Mouse (Mus musculus) left cerebral cortex, postnatal 25 days (tissue): ENCODE results near the gene Ppia. TPM values are rescaled to one million over a fixed set of nuclear protein-coding genes. Genes with fewer than 3 reads are reported as not detected.
"Not testable (repeated sequence)": the region's sequence is repeated elsewhere in the genome, so short reads cannot be mapped to it uniquely, and the experiment has no call there.

ENCODE experiments used
- DNase-seq, 2 experiments: peaks; one replicate each; pipeline ENCODE4 v3.0.0; 2022; ENCODE audit warnings: low spot score in 2 of 2, mixed read lengths in 1 of 2
- intact Hi-C: fragments of 180-260 bp; cut with DNase I; formaldehyde crosslinking; loops from one replicate; pipeline ENCODE4 v1.15.1; 2025
- total RNA-seq, 2 experiments: library from RNA; stranded (reverse); gene quantifications; 2 replicates each; pipeline ENCODE4 v1.2.3; 2021

Ppia gene
- total RNA-seq, result 1,000 to 10,000 TPM; 1,922 to 2,079 TPM

DNA sequence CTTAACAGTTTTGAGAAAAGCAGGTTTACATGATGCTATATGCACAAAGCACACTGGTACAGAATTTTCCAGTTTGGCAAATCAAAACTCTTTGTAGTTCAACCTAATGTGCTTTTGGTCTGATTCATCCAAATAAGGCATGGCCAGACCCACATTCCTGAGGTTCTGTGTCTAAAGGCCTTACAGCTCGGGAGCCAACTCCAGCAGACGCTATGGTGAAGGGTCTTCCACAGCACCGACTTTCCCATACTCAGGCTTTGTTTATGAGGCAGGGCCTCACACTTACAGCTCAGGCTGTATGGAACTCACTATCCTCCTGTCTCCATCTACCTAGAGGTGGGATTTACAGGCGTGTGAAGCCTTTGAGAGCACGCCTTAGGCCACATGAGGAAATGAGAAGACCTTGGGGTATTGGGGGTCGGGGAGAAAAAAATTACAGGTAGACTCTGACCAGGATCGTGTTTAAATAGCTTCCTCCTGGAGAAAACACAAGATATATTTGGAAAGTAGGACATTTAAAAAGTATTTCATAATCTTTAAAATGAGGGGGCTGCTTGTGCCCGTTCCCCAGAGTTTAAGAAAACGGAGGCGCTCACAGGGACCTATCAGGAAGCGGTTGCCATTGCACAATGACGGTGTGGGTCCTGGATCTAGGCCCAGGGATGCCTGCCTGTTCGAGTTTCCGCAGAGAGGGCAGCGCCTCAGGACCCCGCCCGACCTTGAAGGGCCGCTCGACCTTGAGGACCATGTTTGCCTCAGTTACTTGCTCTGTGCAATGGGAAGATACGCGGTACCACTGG lies at the start of gene Ppia:
Ppia (plus strand) TSS at position 693 of the 800 bp plus-strand sequence.
- DNase-seq, result peak in 1 of 2 experiments; percentile 30
- intact Hi-C loops, result loop anchor here (1.0 kb wide), 1 partner anchor 60 kb away; the partner anchor contains the start of gene Purb

DNA sequence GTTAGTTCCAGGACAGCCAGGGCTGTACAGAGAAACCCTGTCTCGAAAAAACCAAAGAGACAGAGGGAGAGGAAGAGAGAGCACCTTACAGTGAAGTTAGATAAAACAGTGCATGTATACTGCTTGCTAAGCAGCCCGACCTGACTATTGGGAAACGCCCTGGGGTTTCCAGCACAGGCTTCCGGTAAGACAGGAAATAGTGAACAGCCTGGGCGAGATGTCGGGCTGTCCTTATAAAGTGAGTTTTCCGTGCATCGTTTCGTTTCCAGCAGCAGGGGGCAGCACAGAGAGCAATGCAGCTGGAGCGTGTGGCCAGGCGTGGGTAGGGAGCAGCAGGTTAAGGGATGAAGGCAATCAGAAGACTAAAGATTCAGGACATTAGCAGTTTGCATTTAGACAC lies 49.4 kb upstream of the Ppia start:
- intact Hi-C loops, result loop anchor here (2.0 kb wide), 1 partner anchor 45 kb away; no protein-coding TSS in a partner anchor
- peak; percentile 54 to 69 for DNase-seq

DNA sequence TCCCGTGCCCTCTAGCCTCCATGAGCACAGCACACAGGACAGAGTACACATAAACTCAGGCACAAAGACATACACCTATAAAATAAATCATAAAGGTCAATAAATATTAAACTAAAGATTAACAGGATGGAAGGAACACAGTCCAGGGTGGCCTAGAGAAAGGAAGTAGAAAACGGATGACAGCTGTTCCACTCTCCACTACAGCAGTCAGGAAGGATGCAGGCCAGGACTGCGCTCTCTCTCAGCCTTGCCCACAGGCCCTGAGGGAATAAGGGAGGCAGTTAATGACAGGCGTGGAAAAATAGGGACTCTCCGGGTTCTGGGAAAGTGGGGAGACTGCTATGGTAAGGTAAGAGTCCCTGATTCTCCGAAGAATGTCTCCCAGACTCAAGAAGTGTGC lies 48.8 kb upstream of the Ppia start:
- intact Hi-C loops, result loop anchor here (2.0 kb wide), 1 partner anchor 44 kb away; no protein-coding TSS in a partner anchor
- DNase-seq, result no peak

DNA sequence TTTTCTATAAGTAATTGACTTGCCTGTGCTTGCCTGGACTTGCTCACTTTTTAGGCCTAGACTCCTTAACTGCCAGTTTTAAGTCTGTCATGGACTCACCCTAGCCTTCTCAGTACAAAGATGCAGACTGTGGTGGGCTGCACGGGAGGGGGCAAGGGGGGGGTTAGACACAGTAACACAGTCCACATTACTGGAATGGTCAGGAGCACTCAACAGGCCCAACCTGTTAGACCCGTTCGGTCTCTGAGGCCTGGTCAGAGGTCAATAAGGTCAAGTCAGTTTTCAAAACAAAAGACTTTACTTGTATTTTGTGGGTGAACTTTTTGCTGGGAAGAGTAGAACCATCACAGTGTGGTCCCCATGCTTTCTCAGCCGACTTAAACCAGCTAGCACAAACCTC lies 48.1 kb upstream of the Ppia start:
- no peak for DNase-seq
- intact Hi-C loops, result loop anchor here (2.0 kb wide), 1 partner anchor 44 kb away; no protein-coding TSS in a partner anchor

DNA sequence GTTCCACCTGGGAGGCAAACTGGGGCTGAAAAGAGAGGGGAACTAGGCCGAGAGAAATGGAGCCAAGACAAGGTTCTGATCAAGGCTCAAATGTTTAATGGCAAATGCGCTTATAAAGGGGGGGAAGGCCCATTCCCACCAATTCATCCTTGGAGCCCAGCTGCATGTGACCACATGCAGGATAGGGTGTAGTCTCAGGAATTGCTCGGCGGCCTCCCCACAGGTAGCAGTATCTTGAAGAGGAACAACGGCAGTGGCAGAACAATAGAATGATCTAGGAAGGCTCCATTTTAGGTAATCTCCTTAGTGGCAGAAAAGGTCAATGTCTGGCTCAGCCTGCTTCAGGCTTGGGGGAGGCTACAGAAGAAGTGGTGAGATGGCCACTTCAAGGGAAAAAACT lies 47.3 kb upstream of the Ppia start:
- DNase-seq, result not testable (repeated sequence)
- intact Hi-C loops, result loop anchor here (2.0 kb wide), 1 partner anchor 43 kb away; no protein-coding TSS in a partner anchor

DNA sequence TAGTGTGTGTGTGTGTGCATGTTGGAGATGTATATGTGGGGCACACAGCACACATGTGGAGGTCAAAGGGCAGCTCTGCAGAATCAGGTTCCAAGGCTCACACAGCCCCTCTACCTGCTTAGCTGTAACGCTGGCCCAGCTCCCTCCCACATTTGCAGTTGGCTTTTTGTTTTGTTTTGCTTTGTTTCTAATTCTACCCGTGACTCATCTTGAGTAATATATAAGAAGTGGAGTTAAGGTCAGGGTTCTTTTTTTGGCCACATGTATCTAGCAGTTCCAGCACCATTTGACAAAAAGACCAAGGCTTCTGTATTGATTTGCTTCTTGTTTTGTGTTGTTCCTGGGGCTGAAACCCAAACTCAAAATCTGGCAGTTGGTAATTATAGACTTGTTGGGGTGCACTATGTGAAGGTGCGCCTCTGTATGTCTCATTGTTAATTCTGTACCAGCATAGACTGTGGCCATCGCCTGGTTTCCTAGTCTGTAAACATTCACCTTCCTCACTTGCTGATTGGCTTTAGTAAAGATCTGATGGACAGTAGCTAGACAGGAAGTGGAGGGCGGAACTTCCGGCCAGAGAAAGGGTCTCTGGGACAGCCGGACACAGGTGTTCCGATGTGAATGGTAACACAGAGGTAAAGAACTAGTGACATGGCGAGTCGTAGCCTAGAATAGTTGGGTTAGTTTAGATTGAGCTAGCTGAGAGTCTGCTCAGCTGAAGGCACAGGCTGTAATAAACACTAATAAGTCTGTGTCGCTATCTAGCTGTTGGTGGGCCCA lies 43.7 kb upstream of the Ppia start:
- DNase-seq, result no peak
- intact Hi-C loops, result no loop called here

DNA sequence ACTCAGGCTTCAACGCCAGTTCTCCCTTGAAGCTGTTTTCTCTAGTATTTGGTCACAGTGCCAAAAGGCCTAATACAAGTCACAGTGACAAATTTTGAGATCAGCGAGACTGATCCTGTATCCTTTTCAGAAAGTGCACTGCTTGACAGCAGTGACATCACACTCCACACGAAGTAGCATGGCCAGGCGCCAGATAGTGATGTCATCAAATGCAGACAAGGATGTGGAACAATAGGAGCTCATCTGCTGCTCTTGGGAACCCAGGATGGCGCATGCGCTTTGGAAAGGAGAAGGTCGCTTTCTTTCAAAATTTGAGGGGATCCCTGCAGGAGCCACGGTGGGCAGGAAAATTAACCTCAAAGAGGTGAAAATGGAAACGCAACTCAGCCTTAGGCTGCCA lies 42.5 kb upstream of the Ppia start:
- intact Hi-C loops, result no loop called here
- no peak for DNase-seq

DNA sequence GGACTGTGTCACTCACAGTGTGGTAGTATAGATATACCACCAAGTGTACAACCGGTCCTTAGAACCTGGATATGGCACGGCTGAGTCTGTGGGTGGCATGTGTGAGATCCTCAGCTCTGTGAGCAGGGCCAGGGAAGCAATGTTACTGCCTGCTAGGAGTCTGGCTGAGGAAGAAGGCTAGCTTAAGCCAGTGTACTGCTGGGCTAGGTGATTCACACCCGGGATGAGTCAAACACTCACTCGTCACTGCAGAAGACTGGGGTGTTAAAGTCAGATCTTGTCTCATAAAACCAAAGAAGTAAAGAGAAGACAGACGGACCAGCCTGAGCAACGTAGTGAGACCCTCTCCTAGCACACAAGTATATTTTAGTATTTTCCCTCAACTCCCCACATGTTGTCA lies 34.3 kb upstream of the Ppia start:
- DNase-seq, result peak in 1 of 2 experiments; percentile 37
- intact Hi-C loops, result no loop called here

DNA sequence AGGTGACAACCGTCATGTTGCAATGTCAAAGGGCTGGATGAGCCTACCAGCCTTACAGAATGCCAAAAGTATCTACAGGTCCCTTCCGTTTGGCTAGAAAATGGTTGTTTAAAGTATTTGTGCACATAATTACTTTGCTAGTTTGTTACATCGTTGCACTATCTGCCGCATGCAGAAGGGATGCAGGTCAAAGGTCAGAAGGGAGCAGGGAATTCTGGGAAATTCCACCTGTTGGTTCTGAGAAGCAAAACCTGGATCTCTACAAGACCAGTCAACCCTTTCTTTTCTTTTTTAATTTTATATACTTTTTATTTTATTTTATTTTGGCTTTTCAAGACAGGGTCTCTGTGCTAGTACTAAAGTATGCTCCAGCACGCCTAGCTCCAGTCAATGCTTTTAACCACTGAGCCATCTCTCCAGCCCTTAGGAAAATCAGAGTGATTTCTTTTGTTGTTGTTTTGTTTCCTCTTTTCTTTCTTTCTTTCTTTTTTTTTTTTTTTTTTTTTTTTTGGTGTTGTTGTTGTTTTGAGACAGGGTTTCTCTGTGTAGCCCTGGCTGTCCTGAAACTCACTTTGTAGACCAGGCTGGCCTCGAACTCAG lies 27.0 kb upstream of the Ppia start:
- intact Hi-C loops, result no loop called here

DNA sequence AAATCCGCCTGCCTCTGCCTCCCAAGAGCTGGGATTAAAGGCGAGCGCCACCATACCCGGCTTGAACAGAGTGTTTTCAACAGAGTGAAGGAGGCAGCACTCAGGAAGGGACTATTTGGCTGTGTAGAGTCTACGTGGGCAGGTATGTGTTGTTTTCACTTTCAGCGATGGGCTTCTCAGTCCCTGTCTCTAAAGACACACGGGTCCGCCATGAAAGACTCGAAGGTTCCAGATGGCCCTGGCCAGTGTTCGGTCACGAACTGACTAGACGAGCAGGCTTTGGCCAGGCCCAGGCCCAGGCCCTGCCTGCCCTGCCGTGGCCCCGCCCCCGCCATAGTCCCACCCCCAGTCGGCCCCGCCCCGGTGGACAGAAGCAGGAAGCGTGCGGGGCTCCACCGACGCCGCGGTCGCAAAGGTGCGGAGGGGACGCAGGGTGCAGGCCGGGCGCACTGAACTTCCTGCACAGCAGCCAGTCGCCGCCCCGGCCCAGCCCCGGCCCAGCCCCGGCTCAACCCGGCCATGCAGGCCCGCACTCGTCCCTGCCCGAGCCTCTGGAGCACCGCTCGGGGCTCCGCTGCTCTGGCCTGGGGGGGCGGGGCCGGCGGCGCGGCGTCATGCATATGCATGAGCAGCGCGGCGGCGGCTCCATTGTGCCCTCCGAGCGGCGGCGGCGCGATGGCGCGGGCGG lies 26.4 kb upstream of the Ppia start, which contains the start of gene Zmiz2:
Zmiz2 (plus strand) TSS at position 349 of the 688 bp plus-strand sequence.
- DNase-seq, result peak; percentile 94 to 97
- intact Hi-C loops, result no loop called here

More for the DNA sequence above, 27.0 kb upstream of the Ppia start:
- no peak for DNase-seq

DNA sequence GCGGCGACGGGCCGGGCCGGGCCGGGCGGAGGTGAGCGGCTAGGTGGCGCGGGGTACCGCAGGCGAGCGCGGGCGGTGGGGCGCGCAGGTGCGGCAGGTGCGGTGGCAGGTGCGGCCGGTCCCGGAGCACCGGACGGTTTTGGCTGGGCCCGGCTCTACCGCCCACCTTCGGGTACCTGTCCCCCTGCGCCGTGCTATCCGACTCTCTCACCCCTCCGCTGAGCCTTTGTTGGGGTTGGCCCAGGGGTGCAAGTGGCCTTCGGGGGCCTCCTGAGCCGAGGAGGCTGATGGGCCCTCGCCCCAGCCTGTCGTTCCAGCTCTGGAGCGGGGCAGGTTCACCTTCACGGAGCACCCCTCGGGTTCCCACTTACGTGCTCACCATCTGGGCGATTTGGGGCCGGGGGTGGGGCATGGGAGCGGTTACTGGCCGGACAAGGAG lies 25.7 kb upstream of the Ppia start:
- no peak for DNase-seq
- intact Hi-C loops, result no loop called here

DNA sequence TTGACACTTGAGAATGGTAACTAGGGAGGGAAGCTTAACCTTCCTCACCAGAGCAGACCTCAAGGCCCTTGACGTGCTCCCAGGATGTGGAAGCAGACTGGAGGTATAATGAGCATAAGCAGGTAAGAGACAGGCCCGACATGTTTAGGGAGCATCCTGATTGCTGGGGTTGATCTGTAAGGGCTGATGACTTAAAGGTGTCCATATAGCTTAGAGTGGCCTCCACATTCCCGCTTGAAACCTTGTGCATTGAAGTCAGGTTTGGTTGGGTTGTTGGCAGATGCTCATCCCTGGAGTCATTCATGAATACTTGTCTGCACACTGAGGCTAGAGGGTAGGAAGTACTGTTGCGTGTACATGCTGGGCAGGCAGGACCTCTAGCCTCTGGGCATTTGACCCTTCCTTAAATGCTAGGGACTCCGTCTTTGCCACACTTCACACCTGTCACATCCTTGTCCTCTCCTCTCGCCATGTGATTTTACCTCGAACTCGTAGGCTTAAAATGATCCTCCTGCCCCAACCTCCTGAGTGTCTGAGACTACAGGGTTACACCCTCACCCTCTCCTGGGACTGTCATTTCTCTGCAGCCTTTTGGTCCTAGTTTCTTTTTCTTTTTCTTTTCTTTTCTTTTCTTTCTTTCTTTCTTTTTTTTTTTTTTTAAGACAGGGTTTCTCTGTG lies 24.7 kb upstream of the Ppia start:
- intact Hi-C loops, result no loop called here
- DNase-seq, result no peak

DNA sequence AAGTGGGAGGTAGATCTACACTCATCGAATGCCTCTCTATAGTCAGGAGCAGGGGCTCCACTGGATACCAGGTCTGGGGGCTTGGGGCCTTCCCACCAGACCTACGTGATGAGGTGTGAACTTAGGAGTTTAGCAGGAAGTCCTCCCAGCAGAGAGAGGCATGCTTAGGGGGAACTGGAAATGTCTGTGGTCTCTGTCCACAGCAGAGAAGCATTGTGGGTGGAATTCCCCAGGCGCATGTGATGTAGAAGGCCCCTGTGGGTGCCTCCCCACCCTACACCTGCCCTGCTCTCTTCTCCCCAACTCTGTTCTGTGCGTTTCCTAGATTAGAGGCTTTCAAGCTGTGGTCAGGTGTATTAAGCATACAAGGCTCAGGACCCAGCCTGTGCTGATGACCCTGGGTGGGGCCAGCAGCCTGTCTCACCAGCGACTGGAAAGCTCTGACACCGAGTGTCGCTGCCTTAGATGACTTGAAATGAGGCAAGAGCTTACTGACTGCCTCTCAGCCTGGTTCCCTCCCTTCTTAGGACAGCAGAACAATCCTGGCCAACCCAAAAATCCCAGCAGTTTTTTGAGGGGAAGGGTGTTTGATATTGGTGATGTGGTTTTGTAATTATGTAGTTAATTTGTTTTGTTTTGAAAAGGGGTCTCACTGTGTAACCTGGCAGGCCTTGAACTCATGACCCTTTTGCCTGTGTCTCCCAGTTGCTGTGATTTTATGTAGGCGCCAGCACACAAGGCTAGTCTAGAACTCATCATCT lies 23.5 kb upstream of the Ppia start:
- DNase-seq, result no peak
- intact Hi-C loops, result no loop called here

DNA sequence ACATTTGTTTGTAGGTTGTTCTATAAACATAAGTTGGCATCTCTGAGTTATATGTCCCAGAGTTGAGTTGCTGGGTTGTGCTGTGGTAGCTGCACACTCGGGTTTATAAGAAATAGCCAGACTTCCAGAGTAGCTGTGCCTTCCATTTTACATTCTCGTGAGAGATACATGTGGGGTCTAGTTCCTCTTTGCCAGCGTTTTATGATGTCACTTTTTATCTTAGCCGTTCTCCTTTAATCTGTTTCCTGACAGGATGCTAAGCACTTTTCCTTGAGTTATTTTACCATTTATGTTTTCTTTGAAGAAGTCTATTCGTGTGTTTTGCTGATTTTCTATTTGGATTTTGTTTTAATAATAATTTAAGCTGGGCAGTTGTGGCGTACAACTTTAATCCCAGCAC lies 22.4 kb upstream of the Ppia start:
- DNase-seq, result no peak
- intact Hi-C loops, result no loop called here

DNA sequence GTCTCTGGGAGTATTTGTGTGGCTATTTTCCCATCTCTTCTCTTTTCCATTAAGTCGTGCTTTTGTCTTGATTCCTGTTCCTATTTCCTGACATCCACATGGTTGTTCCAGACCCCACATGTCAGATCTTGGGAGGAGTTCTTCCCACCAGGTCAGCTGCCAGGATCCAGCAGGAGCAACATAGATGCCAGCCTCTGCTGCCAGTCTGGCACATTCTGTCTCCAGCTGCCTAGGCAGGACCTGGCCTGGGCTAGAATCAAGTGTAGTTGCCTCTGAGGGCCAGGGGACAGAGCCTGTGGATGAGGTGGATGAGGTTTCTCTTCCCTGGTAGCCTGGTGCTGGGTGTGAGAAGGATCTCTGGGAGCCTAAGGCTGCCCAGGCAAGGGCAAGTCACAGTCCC lies 21.4 kb upstream of the Ppia start:
- no peak for DNase-seq
- intact Hi-C loops, result no loop called here

DNA sequence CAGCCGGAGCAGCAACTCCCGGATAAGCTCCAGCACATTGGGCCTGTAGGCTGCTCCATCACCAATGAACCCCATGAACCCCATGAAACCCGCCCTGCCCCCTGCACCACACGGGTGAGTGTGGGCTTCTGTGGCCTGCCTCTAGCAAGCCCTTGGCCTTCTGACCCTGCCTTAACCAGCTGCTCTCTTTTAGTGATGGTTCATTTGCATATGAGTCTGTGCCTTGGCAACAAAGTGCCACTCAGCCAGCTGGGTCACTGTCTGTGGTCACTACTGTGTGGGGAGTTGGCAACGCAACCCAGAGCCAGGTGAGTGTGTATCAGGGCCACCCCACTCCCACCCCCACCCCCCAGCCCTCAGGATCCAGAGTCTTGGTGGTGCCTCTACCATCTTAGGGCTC lies 19.7 kb upstream of the Ppia start:
- intact Hi-C loops, result no loop called here
- DNase-seq, result no peak

DNA sequence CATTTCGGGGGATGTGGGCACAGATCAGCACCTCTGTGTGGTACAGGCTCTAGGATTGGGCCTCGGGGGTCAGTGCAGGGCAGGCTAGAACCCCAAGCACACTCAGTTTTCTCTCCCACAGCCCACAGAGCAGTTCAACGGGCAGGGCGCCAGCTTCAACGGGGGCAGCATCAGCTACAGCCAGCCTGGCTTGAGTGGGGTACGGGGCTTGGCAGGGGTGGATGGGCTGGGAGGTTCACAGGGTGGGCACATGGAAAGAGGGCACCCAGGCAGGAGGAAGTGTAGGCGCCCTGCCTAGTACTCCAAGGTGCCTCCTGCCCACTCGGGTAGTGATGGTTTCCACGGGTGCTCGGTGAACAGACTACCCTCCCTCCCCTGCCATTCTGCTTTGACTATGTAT lies 17.1 kb upstream of the Ppia start:
- DNase-seq, result no peak
- intact Hi-C loops, result no loop called here
